Mouse (Mus musculus) midbrain, embryonic 11.5 days (tissue): Measurements from ENCODE around the gene Ltb. TPM values are rescaled to one million over a fixed set of nuclear protein-coding genes. Genes with fewer than 3 reads are reported as not detected.
A peak's percentile ranks its signal among the peaks of the same experiment; 100 is the strongest.
"Not testable (repeated sequence)": the region's sequence is repeated elsewhere in the genome, so short reads cannot be mapped to it uniquely, and the experiment has no call there.

Experiments used
- ATAC-seq: fragments of 200-750 bp; cut with Nextera tagmentation; 2 replicates; pipeline ENCODE4 v1.8.0; 2017; ENCODE audit warnings: moderate TSS enrichment, moderate library complexity; ENCODE audit not compliant: low FRiP score
- DNase-seq: peaks from one replicate; pipeline ENCODE4 v3.0.0; 2015; ENCODE audit warnings: low spot score; ENCODE audit errors: missing footprints
- H3K27ac ChIP-seq: fragments of 300-500 bp; sonication (generic); 2 replicates; pipeline ENCODE4 v1.5.1; 2014; ENCODE audit warnings: low read depth, low read length
- H3K27me3 ChIP-seq: fragments of 300-500 bp; sonication (generic); 2 replicates; pipeline ENCODE4 v1.6.1; 2014; ENCODE audit warnings: mild to moderate bottlenecking, low read length, moderate library complexity, mixed read lengths; ENCODE audit not compliant: control insufficient read depth, insufficient read depth
- H3K36me3 ChIP-seq: fragments of 300-500 bp; sonication (generic); 2 replicates; pipeline ENCODE4 v1.6.1; 2014; ENCODE audit warnings: mild to moderate bottlenecking, low read length, moderate library complexity, mixed read lengths; ENCODE audit not compliant: control insufficient read depth, insufficient read depth
- H3K4me1 ChIP-seq: fragments of 300-500 bp; sonication (generic); 2 replicates; pipeline ENCODE4 v1.6.1; 2014; ENCODE audit warnings: low read length; ENCODE audit not compliant: control insufficient read depth, insufficient read depth
- H3K4me2 ChIP-seq: fragments of 300-500 bp; sonication (generic); 2 replicates; pipeline ENCODE4 v1.6.1; 2014; ENCODE audit warnings: mild to moderate bottlenecking, moderate library complexity
- H3K4me3 ChIP-seq: fragments of 300-500 bp; sonication (generic); 2 replicates; pipeline ENCODE4 v1.5.1; 2014; ENCODE audit warnings: low read depth, low read length
- H3K9ac ChIP-seq: fragments of 300-500 bp; sonication (generic); 2 replicates; pipeline ENCODE4 v1.6.1; 2014; ENCODE audit warnings: low read length
- H3K9me3 ChIP-seq: fragments of 300-500 bp; sonication (generic); 2 replicates; pipeline ENCODE4 v1.6.1; 2016; ENCODE audit warnings: low read length; ENCODE audit not compliant: control insufficient read depth
- WGBS: fragments of 180-500 bp; shearing (Covaris S2); extraction: QIAGEN DNeasy Blood & Tissue Kit; methylation state at CpG from one replicate; pipeline ENCODE4 v1.1.7; 2014; 5-methylcytosine and 5-hydroxymethylcytosine counted together
- polyA plus RNA-seq: library from polyadenylated mRNA; unstranded; fragments of >200 nt; fragmentation: Nextera tagmentation; extraction: Ambion mirVana; gene quantifications from 2 replicates; pipeline ENCODE4 v1.2.1, GENCODE M21; 2014

Ltb gene
- polyA plus RNA-seq, 1 experiment from 2014 or later = not detected

DNA sequence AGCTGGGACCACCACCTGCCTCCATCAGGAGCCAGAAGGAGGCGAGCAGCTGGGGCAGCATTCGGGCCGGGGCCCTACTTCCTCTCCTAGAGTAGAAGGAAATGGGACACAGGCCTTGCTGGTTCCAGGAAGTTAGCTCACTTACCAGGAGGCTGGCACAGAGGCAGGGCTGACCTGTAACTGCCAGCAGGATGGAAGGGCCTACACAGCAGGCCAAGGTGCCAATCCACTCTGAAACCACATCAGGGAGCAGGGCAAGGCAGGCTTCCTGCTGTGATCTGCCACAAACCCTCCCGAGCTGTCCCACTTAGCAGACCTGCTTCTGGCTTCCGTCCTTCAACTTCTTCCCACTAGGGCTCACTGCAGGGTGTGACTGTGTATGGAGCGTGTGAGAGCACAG, 28.1 kb downstream of the Ltb start:
- peaks cover 7% of the 10 kb centered on the region for H3K36me3 ChIP-seq
- WGBS = 80% methylated on average over 6 of the region's 6 CpGs
- ATAC-seq (no peak), DNase-seq (no peak)
- no peak overlapping the region for H3K27ac ChIP-seq
- no peak overlapping the region for H3K4me2 ChIP-seq
- H3K4me1 ChIP-seq = no peaks in the 10 kb centered on the region
- no peak overlapping the region for H3K9ac ChIP-seq
- H3K9me3 ChIP-seq = no peaks in the 10 kb centered on the region
- no peak overlapping the region for H3K4me3 ChIP-seq
- H3K27me3 ChIP-seq = no peaks in the 10 kb centered on the region

DNA sequence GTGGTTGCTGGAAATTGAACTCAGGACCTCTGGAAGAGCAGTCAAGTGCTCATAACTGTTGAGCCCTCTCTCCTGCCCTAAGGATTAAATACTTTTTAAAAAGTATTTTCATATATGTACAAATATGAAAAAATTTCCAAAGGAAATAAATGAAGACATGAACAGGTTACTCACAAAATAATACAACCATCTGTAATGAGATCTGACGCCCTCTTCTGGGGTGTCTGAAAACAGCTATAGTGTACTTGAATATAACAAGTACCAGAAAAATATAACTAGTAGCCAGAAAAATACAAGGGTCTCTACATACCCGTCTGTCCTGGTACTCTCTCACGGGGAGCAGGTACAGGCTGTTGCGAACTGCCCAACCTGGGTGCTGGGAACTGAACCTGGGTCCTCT, 30.4 kb downstream of the Ltb start:
- 94% methylated on average over 4 of the region's 4 CpGs for WGBS
- H3K4me3 ChIP-seq = no peak overlapping the region
- DNase-seq (no peak), ATAC-seq (no peak)
- H3K4me1 ChIP-seq = no peaks in the 10 kb centered on the region
- no peaks in the 10 kb centered on the region for H3K9me3 ChIP-seq
- H3K36me3 ChIP-seq = peaks cover 4% of the 10 kb centered on the region
- H3K9ac ChIP-seq = no peak overlapping the region
- no peak overlapping the region for H3K4me2 ChIP-seq
- H3K27ac ChIP-seq = no peak overlapping the region
- H3K27me3 ChIP-seq = no peaks in the 10 kb centered on the region

DNA sequence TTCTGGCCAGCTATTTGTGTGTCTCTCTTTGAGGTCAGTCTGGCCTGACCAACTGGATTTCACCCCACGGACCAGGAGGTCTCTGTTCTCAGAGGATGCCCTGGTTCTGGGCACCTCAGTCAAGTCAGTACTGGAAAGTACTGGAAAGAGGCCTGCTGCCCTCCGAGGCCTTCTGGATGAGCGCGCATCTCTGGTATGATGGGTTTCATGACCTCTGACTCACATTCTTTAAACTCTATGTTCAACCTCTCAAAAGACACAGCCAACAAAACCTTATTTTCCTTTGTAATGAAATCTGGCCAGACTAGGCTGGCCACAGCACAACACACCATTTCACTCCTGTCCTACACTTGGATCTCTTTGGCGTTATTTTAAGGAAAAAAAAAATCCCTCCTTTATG, 31.2 kb downstream of the Ltb start:
- no peaks in the 10 kb centered on the region for H3K27me3 ChIP-seq
- H3K4me1 ChIP-seq = no peaks in the 10 kb centered on the region
- H3K36me3 ChIP-seq = peaks cover 4% of the 10 kb centered on the region
- H3K27ac ChIP-seq = no peak overlapping the region
- no peak overlapping the region for H3K4me3 ChIP-seq
- no peak overlapping the region for H3K4me2 ChIP-seq
- no peaks in the 10 kb centered on the region for H3K9me3 ChIP-seq
- ATAC-seq (no peak), DNase-seq (no peak)
- 92% methylated on average over 5 of the region's 5 CpGs for WGBS
- no peak overlapping the region for H3K9ac ChIP-seq

DNA sequence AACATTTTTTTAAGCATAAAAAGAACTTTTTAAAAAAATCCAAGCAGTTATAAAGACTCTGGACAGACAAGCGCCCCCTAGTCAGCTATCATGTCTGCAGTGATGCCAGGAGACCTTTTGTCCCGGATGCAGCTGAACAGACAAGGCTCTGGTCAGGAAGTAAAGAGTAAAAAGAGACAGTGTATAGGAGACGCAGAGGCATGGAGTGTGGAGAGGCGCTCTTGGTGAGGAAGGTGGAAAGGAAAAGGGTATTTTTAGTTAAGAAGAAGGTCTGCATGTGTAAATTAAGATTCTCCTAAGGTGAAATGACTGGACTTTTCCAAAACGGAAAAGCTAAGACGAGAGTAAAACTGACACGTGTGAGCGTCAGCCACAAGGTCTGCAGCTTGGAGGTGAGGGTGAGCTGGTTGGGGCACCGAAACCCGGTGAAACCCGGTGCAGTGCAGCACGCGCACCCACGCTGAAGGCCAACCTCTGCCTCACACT, 32.4 kb downstream of the Ltb start:
- Histone ChIP-seq H3K9me3 (no peaks in the 10 kb centered on the region), H3K4me3 (no peak overlapping the region), H3K4me2 (no peak overlapping the region), H3K27ac (no peak overlapping the region), H3K4me1 (no peaks in the 10 kb centered on the region), H3K9ac (no peak overlapping the region), H3K27me3 (no peaks in the 10 kb centered on the region), H3K36me3 (peaks cover 11% of the 10 kb centered on the region)
- no peak for DNase-seq
- WGBS = 86% methylated on average over 14 of the region's 14 CpGs
- ATAC-seq = no peak

DNA sequence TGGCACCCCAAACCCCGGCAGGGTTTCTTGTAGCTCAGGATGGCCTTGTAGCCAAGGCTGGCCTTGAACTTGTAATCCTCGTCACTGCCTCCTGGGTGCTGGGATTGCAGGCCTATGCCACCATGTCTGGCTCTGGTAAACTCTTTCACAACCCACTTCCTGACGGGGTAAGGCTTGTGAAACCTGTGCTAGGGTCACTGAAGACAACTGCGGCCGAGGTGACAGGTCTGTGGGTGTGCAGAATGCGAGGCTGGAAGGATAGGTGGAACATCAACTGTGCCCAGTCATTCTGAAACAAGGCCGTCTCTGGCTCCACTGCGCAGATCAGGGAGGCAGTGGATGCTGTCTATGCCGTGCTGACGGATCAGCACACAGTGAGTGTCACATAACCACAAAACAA, 36.8 kb downstream of the Ltb start:
- Histone ChIP-seq H3K36me3 (peaks cover 6% of the 10 kb centered on the region), H3K9me3 (no peaks in the 10 kb centered on the region), H3K27ac (no peak overlapping the region), H3K9ac (no peak overlapping the region), H3K4me2 (no peak overlapping the region), H3K4me1 (peaks cover 5% of the 10 kb centered on the region; the same call in 1 of the 2 replicates), H3K27me3 (no peaks in the 10 kb centered on the region), H3K4me3 (no peak overlapping the region)
- no peak for ATAC-seq
- DNase-seq = no peak
- 91% methylated on average over 10 of the region's 10 CpGs for WGBS

DNA sequence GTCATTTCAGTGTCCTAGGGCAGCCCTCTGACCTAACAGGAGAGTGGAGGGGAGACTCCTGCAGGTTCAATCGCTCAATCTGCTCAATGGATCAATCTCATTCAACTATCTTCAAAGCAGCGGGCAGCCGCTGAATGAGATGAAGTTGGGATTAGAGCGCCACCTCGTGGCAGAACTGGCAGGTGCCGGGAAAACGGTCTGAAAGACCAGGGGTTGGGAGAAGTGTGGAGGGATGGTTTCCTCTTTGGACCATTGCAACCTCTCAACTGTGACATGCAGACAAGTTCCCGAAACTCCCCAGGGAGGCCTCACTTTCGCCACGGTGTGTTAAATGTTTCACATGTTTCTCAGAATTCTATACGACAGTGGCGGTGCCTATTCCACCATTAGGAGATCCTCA, 37.8 kb downstream of the Ltb start:
- peaks cover 9% of the 10 kb centered on the region; the same call in 1 of the 2 replicates for H3K4me1 ChIP-seq
- WGBS = 13% methylated on average over 12 of the region's 12 CpGs
- DNase-seq = peak; percentile 99
- H3K27me3 ChIP-seq = no peaks in the 10 kb centered on the region
- H3K4me2 ChIP-seq = no peak overlapping the region
- H3K9me3 ChIP-seq = no peaks in the 10 kb centered on the region
- H3K36me3 ChIP-seq = peaks cover 6% of the 10 kb centered on the region
- no peak overlapping the region for H3K27ac ChIP-seq
- ATAC-seq = no peak
- H3K4me3 ChIP-seq = no peak overlapping the region
- H3K9ac ChIP-seq = no peak overlapping the region

DNA sequence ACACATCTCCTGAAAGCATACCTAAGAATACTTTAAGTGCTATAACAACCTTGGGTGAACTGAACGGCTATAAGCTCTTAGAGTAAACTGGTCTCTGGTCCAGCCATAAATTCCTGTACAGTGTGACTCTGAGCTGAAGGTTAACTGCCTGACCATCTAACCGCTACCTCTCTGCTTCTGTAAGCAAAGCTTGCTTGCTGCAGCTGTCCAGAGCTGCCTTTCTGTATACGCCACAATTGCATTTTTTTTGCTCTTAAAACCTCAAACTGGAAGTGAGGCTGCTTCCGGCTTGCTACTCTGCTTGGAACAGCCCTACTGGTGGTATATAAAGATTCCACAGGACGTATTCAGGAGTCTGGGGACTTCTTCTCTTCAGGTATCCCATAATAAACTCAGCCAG, 38.4 kb downstream of the Ltb start:
- Histone ChIP-seq H3K9me3 (no peaks in the 10 kb centered on the region), H3K27me3 (no peaks in the 10 kb centered on the region), H3K27ac (no peak overlapping the region), H3K9ac (no peak overlapping the region), H3K4me2 (no peak overlapping the region), H3K36me3 (peaks cover 6% of the 10 kb centered on the region), H3K4me1 (peaks cover 9% of the 10 kb centered on the region; the same call in 1 of the 2 replicates), H3K4me3 (no peak overlapping the region)
- ATAC-seq (no peak), DNase-seq (no peak)
- WGBS = 92% methylated on average over 5 of the region's 5 CpGs

DNA sequence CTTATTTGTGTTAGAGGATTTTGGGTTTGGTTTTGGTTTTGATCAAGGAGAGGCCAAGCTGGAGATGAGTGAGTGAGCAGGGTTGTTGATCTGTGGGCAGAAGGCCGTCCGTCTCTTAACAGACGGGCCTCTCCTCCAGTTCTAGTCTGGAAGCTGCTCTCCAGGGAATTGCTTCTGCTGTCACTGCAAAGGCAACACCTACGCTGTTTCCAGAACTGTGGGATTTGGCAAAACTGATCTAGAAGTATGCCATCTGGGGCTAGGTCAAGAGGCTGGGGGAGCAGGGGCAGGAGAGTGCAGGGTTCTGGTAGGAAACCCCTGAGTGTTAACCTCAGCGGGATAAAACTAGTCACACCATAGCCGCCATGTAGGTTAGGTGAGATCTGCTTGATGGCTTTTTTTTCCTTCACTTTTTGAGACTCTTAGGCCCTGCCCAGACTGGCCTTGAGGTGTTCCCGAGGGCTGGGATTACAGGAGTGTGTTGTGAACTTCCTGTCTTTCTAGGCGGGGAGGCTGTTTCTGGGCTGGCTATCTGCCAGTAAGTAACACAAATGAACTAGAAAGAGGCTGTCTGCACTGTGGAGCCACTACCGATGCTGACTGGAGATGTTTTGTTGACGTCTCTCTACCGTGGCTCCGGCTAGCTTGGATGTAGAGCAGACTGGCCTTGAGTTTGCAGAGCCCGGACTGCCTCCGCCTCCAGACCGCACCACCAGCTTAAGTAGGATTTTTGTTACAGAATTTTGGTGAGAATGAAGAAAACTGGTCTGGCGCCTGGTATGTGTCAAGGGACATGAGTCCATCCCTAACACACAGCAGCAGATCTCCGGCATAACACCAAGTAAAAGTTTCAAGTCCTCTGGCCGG, 39.1 kb downstream of the Ltb start, which contains the start of gene Atp6v1g2:
Gene Atp6v1g2 (plus strand): TSS at position 547 of the 867 bp plus-strand sequence.
- H3K4me3 ChIP-seq = peak within 1 kb of the TSS; percentile 61; the same call in 1 of the 2 replicates
- H3K36me3 ChIP-seq = peaks cover 6% of the 10 kb centered on the region
- no peak within 1 kb of the TSS for H3K27ac ChIP-seq
- H3K4me2 ChIP-seq = peak within 1 kb of the TSS; percentile 75
- H3K9ac ChIP-seq = peak within 1 kb of the TSS; percentile 91; the same call in 1 of the 2 replicates
- 91% methylated on average over 18 of the region's 18 CpGs for WGBS
- H3K4me1 ChIP-seq = peaks cover 9% of the 10 kb centered on the region; the same call in 1 of the 2 replicates
- no peaks in the 10 kb centered on the region for H3K9me3 ChIP-seq
- H3K27me3 ChIP-seq = no peaks in the 10 kb centered on the region
- no peak for DNase-seq
- ATAC-seq = no peak

DNA sequence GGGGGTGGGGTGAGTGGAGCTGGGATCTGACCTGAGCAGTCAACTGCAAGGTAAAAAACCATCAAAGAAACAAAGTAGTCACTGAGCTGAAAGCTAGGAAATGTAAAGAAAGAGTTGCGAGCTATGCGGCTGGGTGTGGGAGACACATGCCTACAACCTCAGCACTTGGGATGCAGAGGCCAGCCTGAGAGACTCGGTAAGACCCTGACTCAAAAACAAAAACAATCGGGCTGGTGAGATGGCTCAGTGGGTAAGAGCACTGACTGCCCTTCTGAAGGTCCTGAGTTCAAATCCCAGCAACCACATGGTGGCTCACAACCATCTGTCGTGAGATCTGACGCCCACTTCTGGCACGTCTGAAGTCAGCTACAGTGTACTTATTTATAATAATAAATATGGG, 39.9 kb downstream of the Ltb start:
- H3K27ac ChIP-seq, H3K4me1 ChIP-seq, ATAC-seq, H3K27me3 ChIP-seq, H3K36me3 ChIP-seq, DNase-seq, H3K4me3 ChIP-seq, H3K9me3 ChIP-seq, H3K4me2 ChIP-seq, H3K9ac ChIP-seq: not testable (repeated sequence)
- 90% methylated on average over 7 of the region's 7 CpGs for WGBS
